Mouse (Mus musculus): ENCODE data around the gene Akr1b3. TPM values are rescaled to one million over a fixed set of nuclear protein-coding genes. Genes with fewer than 3 reads are reported as not detected.

Akr1b3 gene
- polyA plus RNA-seq, 1 experiment from 2014 or later: 189 TPM

DNA sequence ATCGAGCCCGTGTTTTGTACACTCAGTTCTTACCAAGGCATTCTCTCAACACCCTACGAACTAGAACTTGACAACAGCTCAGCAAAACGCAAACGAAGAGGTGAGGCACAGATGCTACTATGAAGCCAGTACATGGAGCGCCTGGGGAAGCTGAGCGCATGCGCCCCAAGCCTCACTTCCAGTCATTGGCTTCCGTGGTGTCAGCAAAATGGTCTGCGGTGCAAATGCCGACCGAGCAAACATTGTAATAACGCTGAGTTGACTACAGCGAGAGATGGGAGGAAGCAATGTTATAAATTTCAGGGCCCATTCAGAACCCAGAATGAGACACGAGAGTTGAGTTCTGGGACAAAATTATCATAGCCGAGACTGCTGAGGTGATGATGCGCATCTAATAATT is 27.2 kb downstream of the Akr1b3 start:
- Histone ChIP-seq H3K4me3 (no peak overlapping the region), H3K4me1 (peaks cover 19% of the 10 kb centered on the region), H3K27me3 (no peaks in the 10 kb centered on the region), H3K4me2 (no peak overlapping the region), H3K27ac (no peak overlapping the region), H3K9ac (no peak overlapping the region), H3K36me3 (no peaks in the 10 kb centered on the region), H3K9me3 (no peaks in the 10 kb centered on the region)
- no peak for ATAC-seq (ENCODE audit: insufficient number of reproducible peaks, insufficient read depth, low FRiP score, low TSS enrichment, low read depth)
- 91% methylated on average over 17 of the region's 17 CpGs for WGBS

DNA sequence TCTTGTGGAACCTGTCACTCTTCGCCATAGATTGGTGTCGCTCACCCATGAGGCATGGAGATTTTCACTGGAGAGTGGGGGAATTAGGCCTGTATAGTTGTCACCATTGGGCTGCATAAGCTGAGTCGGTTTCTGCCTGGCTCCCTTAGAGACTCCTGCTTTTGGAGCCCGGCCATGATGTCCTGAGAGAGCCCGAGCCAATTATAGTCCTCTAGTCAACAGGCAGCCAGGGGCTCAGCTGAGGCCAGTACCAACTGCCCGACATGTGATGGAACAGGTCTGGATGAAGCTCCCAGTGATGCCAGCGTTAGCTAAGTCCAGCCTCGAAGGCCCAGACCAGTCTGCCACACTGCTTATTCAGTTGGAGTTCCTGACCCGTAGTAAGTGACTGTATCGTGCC is 29.2 kb downstream of the Akr1b3 start:
- 90% methylated on average over 10 of the region's 10 CpGs for WGBS
- no peaks in the 10 kb centered on the region for H3K27me3 ChIP-seq
- no peak overlapping the region for H3K9ac ChIP-seq
- H3K4me1 ChIP-seq: peaks cover 19% of the 10 kb centered on the region
- ATAC-seq (ENCODE audit: insufficient number of reproducible peaks, insufficient read depth, low FRiP score, low TSS enrichment, low read depth): no peak
- no peak overlapping the region for H3K27ac ChIP-seq
- no peaks in the 10 kb centered on the region for H3K36me3 ChIP-seq
- no peaks in the 10 kb centered on the region for H3K9me3 ChIP-seq
- H3K4me3 ChIP-seq: no peak overlapping the region
- H3K4me2 ChIP-seq: no peak overlapping the region

DNA sequence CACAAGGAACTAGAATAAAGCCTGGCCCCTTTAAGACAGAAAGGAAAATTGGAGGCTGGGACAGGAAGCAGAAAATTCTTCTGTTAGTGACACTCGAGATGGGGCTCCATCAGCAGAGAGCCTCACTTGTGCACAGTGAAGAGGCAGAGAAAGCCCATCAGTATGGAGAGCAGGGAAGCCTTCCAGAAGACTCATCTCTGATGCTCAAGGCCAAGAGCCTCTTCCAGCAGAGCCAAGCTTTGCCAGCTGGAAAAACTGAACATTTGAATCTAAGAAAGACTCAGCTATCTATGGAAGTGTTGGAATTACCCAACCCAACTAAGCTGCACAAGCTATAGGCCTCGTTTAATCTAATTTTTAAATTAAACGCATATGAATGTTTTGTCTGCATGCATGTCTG is 30.4 kb downstream of the Akr1b3 start:
- H3K9me3 ChIP-seq: no peaks in the 10 kb centered on the region
- WGBS: 41% methylated on average over 3 of the region's 3 CpGs
- peaks cover 10% of the 10 kb centered on the region; the same call in 1 of the 2 replicates for H3K4me1 ChIP-seq
- no peaks in the 10 kb centered on the region for H3K36me3 ChIP-seq
- no peak overlapping the region for H3K9ac ChIP-seq
- H3K4me3 ChIP-seq: no peak overlapping the region
- no peak overlapping the region for H3K4me2 ChIP-seq
- H3K27ac ChIP-seq: no peak overlapping the region
- ATAC-seq (ENCODE audit: insufficient number of reproducible peaks, insufficient read depth, low FRiP score, low TSS enrichment, low read depth): no peak
- no peaks in the 10 kb centered on the region for H3K27me3 ChIP-seq

DNA sequence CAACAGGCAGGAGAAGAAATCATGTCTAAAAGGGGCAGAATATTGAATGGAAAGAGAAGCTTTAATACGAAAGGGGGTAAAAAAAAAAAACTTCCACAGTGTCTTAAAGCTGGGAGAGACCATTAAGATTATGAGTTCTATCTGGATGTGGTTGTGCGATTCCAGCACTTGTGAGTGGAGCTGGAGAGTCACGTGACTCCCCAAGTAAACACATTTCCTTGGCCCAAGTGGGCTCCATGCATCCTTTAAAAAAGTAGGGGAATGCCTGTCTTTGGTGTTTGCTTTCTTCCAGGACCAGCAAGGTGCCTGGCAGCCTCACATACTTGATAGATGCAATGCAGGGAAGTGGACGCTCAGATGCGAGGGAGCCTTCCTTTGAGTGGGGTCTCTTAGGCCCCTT is 38.9 kb downstream of the Akr1b3 start:
- ATAC-seq (ENCODE audit: insufficient number of reproducible peaks, insufficient read depth, low FRiP score, low TSS enrichment, low read depth): no peak
- no peak overlapping the region for H3K4me2 ChIP-seq
- no peak overlapping the region for H3K9ac ChIP-seq
- H3K36me3 ChIP-seq: no peaks in the 10 kb centered on the region
- 79% methylated on average over 5 of the region's 5 CpGs for WGBS
- no peaks in the 10 kb centered on the region for H3K9me3 ChIP-seq
- H3K27me3 ChIP-seq: no peaks in the 10 kb centered on the region
- no peak overlapping the region for H3K27ac ChIP-seq
- no peak overlapping the region for H3K4me3 ChIP-seq
- H3K4me1 ChIP-seq: no peaks in the 10 kb centered on the region

DNA sequence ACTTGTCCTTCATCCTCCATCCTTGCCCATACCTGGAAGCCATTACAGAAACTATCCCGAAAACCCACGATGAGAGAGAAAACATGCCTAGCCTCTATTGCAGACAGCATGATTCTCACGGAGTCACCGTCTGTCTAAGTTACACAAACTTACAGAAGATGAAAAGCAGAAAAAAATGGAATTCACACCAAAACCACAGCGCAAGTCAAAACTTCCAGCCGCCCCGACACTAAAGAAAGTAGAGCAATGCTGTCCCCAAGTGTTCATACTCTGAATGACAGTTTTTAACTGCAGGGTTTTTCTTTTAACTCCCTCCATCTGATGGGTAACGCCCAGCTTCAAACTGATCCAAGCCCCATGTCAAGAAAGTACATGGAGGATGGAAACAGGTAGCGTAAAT is 39.6 kb downstream of the Akr1b3 start:
- Histone ChIP-seq H3K36me3 (no peaks in the 10 kb centered on the region), H3K4me1 (peaks cover 2% of the 10 kb centered on the region), H3K4me2 (peak overlapping the region; percentile 40), H3K9ac (no peak overlapping the region), H3K4me3 (no peak overlapping the region), H3K27ac (no peak overlapping the region), H3K27me3 (no peaks in the 10 kb centered on the region), H3K9me3 (no peaks in the 10 kb centered on the region)
- ATAC-seq (ENCODE audit: insufficient number of reproducible peaks, insufficient read depth, low FRiP score, low TSS enrichment, low read depth): no peak
- 12% methylated on average over 9 of the region's 9 CpGs for WGBS

DNA sequence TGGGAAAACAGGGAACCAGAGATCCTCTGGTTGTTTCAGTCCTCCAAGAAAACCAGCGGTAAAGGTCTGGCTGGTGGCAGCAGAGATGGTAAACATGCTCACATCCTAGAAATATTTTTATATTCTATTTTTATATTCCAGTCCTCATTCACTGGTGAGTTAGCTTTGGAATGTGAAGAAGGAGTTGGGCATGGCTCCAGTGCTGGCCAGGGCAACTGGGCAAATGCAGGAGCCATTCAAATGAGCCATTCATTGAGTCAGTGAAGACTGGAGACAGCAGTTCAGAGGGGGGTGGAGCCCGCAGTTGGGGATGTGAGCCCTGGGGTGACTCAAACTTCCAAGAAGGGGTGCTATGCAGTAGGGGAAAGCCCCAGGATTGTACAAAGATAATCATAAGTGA is 42.9 kb downstream of the Akr1b3 start:
- Histone ChIP-seq H3K4me2 (no peak overlapping the region), H3K9me3 (no peaks in the 10 kb centered on the region), H3K27ac (no peak overlapping the region), H3K36me3 (no peaks in the 10 kb centered on the region), H3K4me1 (peaks cover 5% of the 10 kb centered on the region), H3K4me3 (no peak overlapping the region), H3K9ac (no peak overlapping the region), H3K27me3 (no peaks in the 10 kb centered on the region)
- no peak for ATAC-seq (ENCODE audit: insufficient number of reproducible peaks, insufficient read depth, low FRiP score, low TSS enrichment, low read depth)
- WGBS: 87% methylated on average over 2 of the region's 2 CpGs

DNA sequence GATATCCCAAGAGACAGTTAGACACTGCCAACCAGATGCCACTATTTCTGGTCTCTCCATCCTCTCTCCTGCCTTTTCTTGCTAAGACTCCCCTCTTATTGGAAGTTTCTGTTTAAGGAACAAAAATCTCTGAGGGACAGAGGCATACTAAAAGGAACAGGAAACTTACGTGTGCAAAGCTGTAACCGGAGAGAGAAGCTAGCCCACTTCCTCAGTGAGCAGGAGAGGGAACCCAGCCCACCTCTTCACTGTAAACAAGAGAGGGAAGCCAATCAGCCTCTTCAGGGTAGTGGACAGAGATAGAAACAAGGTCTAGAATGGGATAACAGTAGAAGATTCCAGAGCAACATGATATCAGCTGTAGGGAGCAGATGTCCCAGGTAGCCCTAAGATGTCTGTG is 44.2 kb downstream of the Akr1b3 start:
- Histone ChIP-seq H3K9ac (no peak overlapping the region), H3K36me3 (no peaks in the 10 kb centered on the region), H3K4me3 (no peak overlapping the region), H3K27ac (no peak overlapping the region), H3K4me2 (no peak overlapping the region), H3K9me3 (no peaks in the 10 kb centered on the region), H3K4me1 (peaks cover 5% of the 10 kb centered on the region), H3K27me3 (no peaks in the 10 kb centered on the region; the same call in 1 of the 2 replicates)
- ATAC-seq (ENCODE audit: insufficient number of reproducible peaks, insufficient read depth, low FRiP score, low TSS enrichment, low read depth): no peak
- 60% methylated on average over 2 of the region's 2 CpGs for WGBS

DNA sequence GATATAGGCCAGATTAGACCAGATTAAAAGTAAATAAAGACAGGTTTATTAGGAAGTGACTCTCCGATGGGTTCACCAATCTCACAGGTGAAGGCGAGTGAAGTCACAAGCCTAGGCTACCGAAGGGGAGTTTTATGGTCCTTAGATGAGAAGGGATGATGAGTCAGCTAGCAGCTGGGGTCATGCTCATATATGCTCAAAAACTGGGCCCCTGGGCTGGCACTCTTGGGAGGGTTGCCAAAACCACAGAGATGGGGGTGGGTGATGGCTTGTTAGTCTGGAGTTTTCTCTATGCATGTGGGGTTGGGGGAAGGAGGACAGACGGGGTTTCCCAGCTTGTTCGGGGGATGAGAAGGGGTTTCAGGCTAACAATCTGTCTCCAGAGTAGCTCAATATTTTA is 44.8 kb downstream of the Akr1b3 start:
- WGBS: 75% methylated on average over 5 of the region's 5 CpGs
- no peak overlapping the region for H3K27ac ChIP-seq
- no peaks in the 10 kb centered on the region for H3K9me3 ChIP-seq

DNA sequence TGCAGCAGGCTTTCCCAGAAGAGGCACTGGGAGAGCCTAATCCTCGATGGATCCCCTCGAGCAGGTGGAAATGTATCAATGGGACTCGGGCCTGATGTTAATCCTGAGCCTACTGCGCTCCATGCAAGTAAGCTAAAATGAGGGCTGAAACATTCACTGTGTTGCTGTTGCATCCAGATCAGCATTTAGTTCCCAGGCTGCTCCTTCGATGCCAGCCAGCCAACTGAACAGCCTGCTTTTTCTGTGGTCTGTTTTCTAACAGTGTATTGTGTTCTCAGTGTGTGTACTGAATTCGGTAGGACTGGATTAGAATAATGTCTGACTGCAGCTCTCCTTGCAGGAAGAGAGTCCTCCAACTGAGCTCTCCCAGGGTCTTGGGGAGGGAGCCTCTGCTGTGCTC is 46.6 kb downstream of the Akr1b3 start:
- WGBS: 41% methylated on average over 6 of the region's 6 CpGs
- Histone ChIP-seq H3K27ac (no peak overlapping the region), H3K9me3 (no peaks in the 10 kb centered on the region), H3K4me3 (no peak overlapping the region), H3K36me3 (no peaks in the 10 kb centered on the region), H3K4me1 (peaks cover 5% of the 10 kb centered on the region), H3K27me3 (no peaks in the 10 kb centered on the region; the same call in 1 of the 2 replicates), H3K9ac (no peak overlapping the region), H3K4me2 (no peak overlapping the region)
- no peak for ATAC-seq (ENCODE audit: insufficient number of reproducible peaks, insufficient read depth, low FRiP score, low TSS enrichment, low read depth)

More for the DNA sequence above, 44.8 kb downstream of the Akr1b3 start:
- Histone ChIP-seq H3K4me3 (no peak overlapping the region), H3K9ac (no peak overlapping the region), H3K36me3 (no peaks in the 10 kb centered on the region), H3K4me1 (peaks cover 5% of the 10 kb centered on the region), H3K27me3 (no peaks in the 10 kb centered on the region; the same call in 1 of the 2 replicates), H3K4me2 (no peak overlapping the region)
- ATAC-seq (ENCODE audit: insufficient number of reproducible peaks, insufficient read depth, low FRiP score, low TSS enrichment, low read depth): no peak

DNA sequence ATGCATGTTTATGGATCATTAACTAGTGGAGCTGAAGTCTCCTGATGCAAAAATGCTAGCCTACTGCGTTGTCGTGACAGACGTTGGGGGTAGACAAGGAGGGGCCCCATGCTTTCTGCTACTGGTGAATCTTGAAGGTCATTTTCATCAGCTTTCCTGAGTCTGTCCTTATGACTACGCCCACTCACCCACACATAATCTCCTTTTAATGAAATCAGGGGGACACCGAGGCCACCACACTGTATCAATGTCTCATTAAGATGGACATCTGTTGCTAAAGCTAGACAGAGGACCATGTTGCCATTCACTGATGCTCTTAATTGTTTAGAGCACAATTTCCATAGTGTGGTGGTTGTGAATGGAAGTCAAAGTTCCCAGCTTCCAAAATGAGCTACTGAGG is 58.7 kb downstream of the Akr1b3 start:
- no peaks in the 10 kb centered on the region for H3K9me3 ChIP-seq
- no peak overlapping the region for H3K27ac ChIP-seq
- no peak overlapping the region for H3K4me2 ChIP-seq
- no peaks in the 10 kb centered on the region for H3K36me3 ChIP-seq
- H3K4me1 ChIP-seq: no peaks in the 10 kb centered on the region
- no peak overlapping the region for H3K9ac ChIP-seq
- ATAC-seq (ENCODE audit: insufficient number of reproducible peaks, insufficient read depth, low FRiP score, low TSS enrichment, low read depth): no peak
- no peaks in the 10 kb centered on the region for H3K27me3 ChIP-seq
- H3K4me3 ChIP-seq: no peak overlapping the region
- 91% methylated on average over 5 of the region's 5 CpGs for WGBS

Other genes starting within 250 kb of the Akr1b3 start
- 47.6 and 49.9 TPM in 2 replicates for gene Slc35b4, start 140.4 kb downstream of the Akr1b3 start, polyA plus RNA-seq (2015; fragmentation: Nextera tagmentation; extraction: Ambion mirVana)
- 12.7 and 18.9 TPM in 2 replicates for gene Akr1b8, start 36.6 kb upstream of the Akr1b3 start, polyA plus RNA-seq (2015; fragmentation: Nextera tagmentation; extraction: Ambion mirVana)
- gene Akr1b10, start 66.7 kb upstream of the Akr1b3 start, polyA plus RNA-seq (2015; fragmentation: Nextera tagmentation; extraction: Ambion mirVana): 13.2 and 13.5 TPM in 2 replicates
- gene Akr1b7, start 94.9 kb upstream of the Akr1b3 start, polyA plus RNA-seq (2015; fragmentation: Nextera tagmentation; extraction: Ambion mirVana): 0.41 TPM in 1 of 2 replicates, not detected in the other
- gene Bpgm, start 158.7 kb upstream of the Akr1b3 start, polyA plus RNA-seq (2015; fragmentation: Nextera tagmentation; extraction: Ambion mirVana): 42.9 and 49.6 TPM in 2 replicates

Data from embryonic facial prominence, embryonic 13.5 days (tissue).